Mouse (Mus musculus): ENCODE measurements around the gene Atg9a. TPM values are rescaled to one million over a fixed set of nuclear protein-coding genes. Genes with fewer than 3 reads are reported as not detected.
"Not testable (repeated sequence)": the region's sequence is repeated elsewhere in the genome, so short reads cannot be mapped to it uniquely, and the experiment has no call there.

The Atg9a gene
- total RNA-seq (2014; rRNA removed; ENCODE audit: low replicate concordance) (64.2 and 99.6 TPM in 2 replicates), polyA plus RNA-seq (2015; fragmentation: Nextera tagmentation; extraction: Ambion mirVana) (28.5 and 29.6 TPM in 2 replicates)

DNA sequence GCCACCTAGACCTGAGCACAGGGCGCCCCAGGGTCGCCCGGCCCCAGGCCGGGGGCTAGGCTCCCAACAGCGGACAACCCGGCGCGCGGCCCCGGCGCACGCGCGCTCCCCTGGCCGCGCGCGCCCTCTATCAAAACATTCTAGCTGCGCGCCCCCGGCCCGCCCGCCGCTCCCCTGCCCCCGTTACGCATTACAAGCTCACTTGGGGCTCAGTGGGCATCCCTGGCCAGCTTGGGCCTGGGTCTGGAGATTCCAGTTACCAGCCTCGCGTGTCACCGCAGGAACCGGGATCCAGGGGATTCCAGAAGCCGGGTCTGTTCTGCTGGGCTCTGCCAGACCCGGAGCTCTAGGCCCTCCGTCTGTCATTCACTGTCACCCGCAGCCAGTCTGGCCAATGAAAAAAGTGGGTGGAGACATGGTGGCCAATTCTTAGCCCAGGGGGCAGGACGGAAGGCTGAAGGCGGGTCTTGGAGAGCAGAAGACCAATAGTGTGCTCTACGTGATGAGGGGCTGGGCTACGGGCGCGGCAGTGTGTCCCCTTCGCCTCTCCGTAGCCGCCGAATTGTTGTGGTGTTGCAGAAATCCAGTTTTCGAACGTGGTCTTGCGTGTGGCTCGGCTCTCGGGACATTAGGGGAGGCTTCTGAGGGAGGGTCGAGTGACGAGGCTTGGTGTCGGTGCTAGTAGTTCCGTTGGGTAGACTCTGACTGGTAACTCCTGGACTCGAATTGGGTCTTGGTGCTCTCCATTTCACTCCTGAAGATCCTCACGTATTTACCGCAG is at the start of gene Atg9a, which contains the start of gene Ankzf1:
Gene Atg9a (minus strand): TSS at position 575 of the 781 bp plus-strand sequence.
Gene Ankzf1 (plus strand): TSS at position 530 of the 781 bp plus-strand sequence.
- H3K9ac ChIP-seq (replicated peaks; ENCODE audit: low read depth, low read length): peak within 1 kb of the TSS; percentile 89
- DNase-seq (ENCODE audit: low spot score) (peak; percentile 99), ATAC-seq (ENCODE audit: insufficient read depth, low read depth) (peak; percentile 99)
- no peaks in the 10 kb centered on the region for H3K27me3 ChIP-seq (ENCODE audit: control insufficient read depth, insufficient read depth, low read length)
- TF ChIP-seq CTCF (IDR thresholded peaks at IDR 0.05; ENCODE audit: low read depth) (no peak; the same call in 1 of the 2 replicates), EP300 (IDR thresholded peaks at IDR 0.05; ENCODE audit: low read depth) (0 out of 2 replicates have a peak, but pooled peaks have one; percentile 24)
- under 1% methylated on average over 56 of the region's 56 CpGs for WGBS
- peak within 1 kb of the TSS; percentile 85 for H3K4me3 ChIP-seq (ENCODE audit: low read depth, low read length)
- no peaks in the 10 kb centered on the region for H3K9me3 ChIP-seq (replicated peaks; ENCODE audit: control insufficient read depth, low read length)
- peak within 1 kb of the TSS; percentile 99 for H3K4me2 ChIP-seq (ENCODE audit: low read depth, low read length)
- peaks cover 33% of the 10 kb centered on the region for H3K36me3 ChIP-seq (replicated peaks; ENCODE audit: control insufficient read depth, insufficient read depth, low read length)
- H3K27ac ChIP-seq (ENCODE audit: low read depth): peak within 1 kb of the TSS; percentile 94
- peaks cover 18% of the 10 kb centered on the region for H3K4me1 ChIP-seq (ENCODE audit: control insufficient read depth, insufficient read depth)

DNA sequence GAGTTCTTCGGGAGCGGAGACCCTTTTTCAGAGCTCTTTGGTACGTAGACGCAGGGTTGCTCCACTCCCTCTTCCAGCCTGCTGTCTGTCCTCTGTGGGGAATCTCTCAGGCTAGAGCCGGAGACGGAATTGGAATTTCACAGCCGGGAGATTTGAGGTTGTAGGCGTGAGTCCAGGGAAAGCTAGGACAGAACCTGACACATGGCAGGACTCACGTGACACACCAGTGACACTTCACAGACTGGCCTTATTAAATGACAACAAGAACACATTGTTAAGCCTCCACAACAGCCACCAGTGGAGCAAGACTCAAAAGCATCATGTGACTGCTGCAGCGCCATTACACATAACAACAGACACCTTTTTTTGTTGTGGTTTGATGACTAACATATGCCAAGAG is 47.6 kb upstream of the Atg9a start:
- 55% methylated on average over 10 of the region's 10 CpGs for WGBS
- Histone ChIP-seq H3K9ac (replicated peaks; ENCODE audit: low read depth, low read length) (no peak overlapping the region), H3K9me3 (replicated peaks; ENCODE audit: control insufficient read depth, low read length) (no peaks in the 10 kb centered on the region), H3K4me2 (ENCODE audit: low read depth, low read length) (no peak overlapping the region), H3K4me3 (ENCODE audit: low read depth, low read length) (no peak overlapping the region), H3K36me3 (replicated peaks; ENCODE audit: control insufficient read depth, insufficient read depth, low read length) (peaks cover 47% of the 10 kb centered on the region), H3K27ac (ENCODE audit: low read depth) (peak overlapping the region; percentile 13), H3K27me3 (ENCODE audit: control insufficient read depth, insufficient read depth, low read length) (no peaks in the 10 kb centered on the region), H3K4me1 (ENCODE audit: control insufficient read depth, insufficient read depth) (no peaks in the 10 kb centered on the region; the same call in 1 of the 2 replicates)
- TF ChIP-seq EP300 (IDR thresholded peaks at IDR 0.05; ENCODE audit: low read depth) (no peak), CTCF (IDR thresholded peaks at IDR 0.05; ENCODE audit: low read depth) (no peak)
- 0 out of 2 replicates have a peak, but pooled peaks have one; percentile 4 for ATAC-seq (ENCODE audit: insufficient read depth, low read depth)
- peak; percentile 37 for DNase-seq (ENCODE audit: low spot score)

DNA sequence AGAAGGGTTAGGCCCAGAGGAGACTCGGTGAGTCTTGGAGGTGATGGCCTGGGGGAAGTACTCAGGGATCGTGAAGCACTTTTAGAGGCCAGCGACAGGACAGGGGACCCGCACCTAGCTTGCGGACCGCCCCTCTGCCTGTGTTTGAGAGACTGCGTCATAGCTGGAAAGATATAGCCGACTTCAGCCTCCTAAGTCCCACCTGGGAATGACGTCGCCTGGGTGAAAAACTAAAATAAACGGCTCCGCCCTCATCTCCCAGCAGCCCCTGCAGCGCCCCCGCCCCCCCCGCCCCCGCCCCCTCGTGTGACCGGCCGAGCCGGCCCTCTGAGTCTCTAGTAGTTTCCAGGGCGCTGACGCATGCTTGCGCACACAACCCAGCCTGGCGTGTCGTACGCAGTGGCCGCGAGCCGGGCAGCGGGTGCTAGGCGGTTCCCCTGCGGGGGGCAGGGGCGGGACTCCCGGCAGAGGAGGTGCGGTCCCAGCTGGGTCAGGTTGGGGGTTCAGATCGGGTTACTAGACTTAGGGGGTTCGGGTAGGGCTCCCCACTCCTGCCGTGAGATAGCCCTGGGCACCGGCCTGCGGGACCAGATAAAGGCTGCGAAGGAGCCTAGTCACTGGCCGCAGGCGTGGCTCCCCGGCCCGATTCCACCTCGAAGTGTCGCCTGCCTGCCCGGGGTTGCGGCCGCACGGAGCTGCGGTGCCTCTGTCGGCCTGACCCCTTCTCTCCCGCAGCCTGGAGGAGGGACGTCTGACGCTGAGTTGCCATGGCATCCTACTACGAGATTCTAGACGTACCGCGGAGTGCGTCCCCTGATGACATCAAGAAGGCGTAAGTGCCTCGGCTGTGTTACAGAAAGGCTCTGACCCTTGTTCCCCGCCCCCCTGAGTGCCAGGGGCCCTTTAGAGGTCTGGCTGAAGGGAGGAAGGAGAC is 44.4 kb upstream of the Atg9a start, which contains the start of gene Dnajb2:
Gene Dnajb2 (plus strand): TSS at position 290 of the 934 bp plus-strand sequence.
- Histone ChIP-seq H3K4me2 (ENCODE audit: low read depth, low read length) (peak within 1 kb of the TSS; percentile 93), H3K9ac (replicated peaks; ENCODE audit: low read depth, low read length) (peak within 1 kb of the TSS; percentile 79), H3K4me1 (ENCODE audit: control insufficient read depth, insufficient read depth) (no peaks in the 10 kb centered on the region; the same call in 1 of the 2 replicates), H3K9me3 (replicated peaks; ENCODE audit: control insufficient read depth, low read length) (no peaks in the 10 kb centered on the region), H3K27me3 (ENCODE audit: control insufficient read depth, insufficient read depth, low read length) (no peaks in the 10 kb centered on the region), H3K4me3 (ENCODE audit: low read depth, low read length) (peak within 1 kb of the TSS; percentile 72), H3K27ac (ENCODE audit: low read depth) (peak within 1 kb of the TSS; percentile 94), H3K36me3 (replicated peaks; ENCODE audit: control insufficient read depth, insufficient read depth, low read length) (peaks cover 21% of the 10 kb centered on the region)
- peak; percentile 88 for DNase-seq (ENCODE audit: low spot score)
- ATAC-seq (ENCODE audit: insufficient read depth, low read depth): peak; percentile 92
- no peak for TF ChIP-seq EP300 (IDR thresholded peaks at IDR 0.05; ENCODE audit: low read depth)
- no peak for TF ChIP-seq CTCF (IDR thresholded peaks at IDR 0.05; ENCODE audit: low read depth)
- under 1% methylated on average over 63 of the region's 64 CpGs for WGBS

DNA sequence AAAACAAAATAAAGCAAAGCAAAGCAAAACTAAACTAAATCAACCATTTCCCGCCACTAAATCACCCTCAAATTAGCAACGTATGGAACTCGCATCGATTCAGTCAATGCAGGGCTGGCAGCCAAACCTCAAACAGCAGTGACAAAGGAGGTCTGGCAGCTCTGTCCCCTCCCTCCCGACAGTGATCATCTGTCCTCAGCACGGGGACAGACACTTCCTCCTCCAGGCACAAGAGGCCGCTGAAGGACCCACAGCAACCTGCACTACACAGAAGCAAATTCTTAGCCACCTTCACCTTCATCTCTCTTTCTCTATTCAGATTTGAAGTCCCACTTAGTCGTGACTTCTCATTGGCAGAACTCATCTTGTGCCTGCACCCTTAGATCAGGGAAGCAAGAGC is 42.6 kb upstream of the Atg9a start:
- WGBS: under 1% methylated on average over 8 of the region's 8 CpGs
- Histone ChIP-seq H3K9me3 (replicated peaks; ENCODE audit: control insufficient read depth, low read length) (no peaks in the 10 kb centered on the region), H3K4me2 (ENCODE audit: low read depth, low read length) (no peak overlapping the region), H3K9ac (replicated peaks; ENCODE audit: low read depth, low read length) (no peak overlapping the region), H3K4me3 (ENCODE audit: low read depth, low read length) (no peak overlapping the region), H3K36me3 (replicated peaks; ENCODE audit: control insufficient read depth, insufficient read depth, low read length) (peaks cover 6% of the 10 kb centered on the region), H3K27me3 (ENCODE audit: control insufficient read depth, insufficient read depth, low read length) (no peaks in the 10 kb centered on the region), H3K27ac (ENCODE audit: low read depth) (no peak overlapping the region), H3K4me1 (ENCODE audit: control insufficient read depth, insufficient read depth) (no peaks in the 10 kb centered on the region; the same call in 1 of the 2 replicates)
- no peak for TF ChIP-seq EP300 (IDR thresholded peaks at IDR 0.05; ENCODE audit: low read depth)
- TF ChIP-seq CTCF (IDR thresholded peaks at IDR 0.05; ENCODE audit: low read depth): peak; percentile 79
- ATAC-seq (ENCODE audit: insufficient read depth, low read depth): peak; percentile 53
- peak; percentile 88 for DNase-seq (ENCODE audit: low spot score)

DNA sequence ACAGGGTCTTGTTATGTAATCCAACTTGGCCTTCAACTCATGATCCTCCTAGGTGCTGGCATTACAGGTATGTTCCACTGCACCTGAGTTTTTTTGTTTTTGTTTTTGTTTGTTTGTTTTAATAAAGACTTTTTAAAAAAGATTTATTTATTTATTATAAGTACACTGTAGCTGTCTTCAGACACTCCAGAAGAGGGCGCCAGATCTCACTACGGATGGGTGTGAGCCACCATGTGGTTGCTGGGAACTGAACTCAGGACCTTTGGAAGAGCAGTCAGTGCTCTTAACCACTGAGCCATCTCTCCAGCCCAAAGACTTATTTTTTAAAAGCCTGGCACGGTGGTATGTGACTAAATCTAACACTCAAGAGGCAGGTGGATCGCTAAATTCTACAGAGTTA is 40.5 kb upstream of the Atg9a start:
- not testable (repeated sequence) for H3K9me3 ChIP-seq (replicated peaks; ENCODE audit: control insufficient read depth, low read length); ATAC-seq (ENCODE audit: insufficient read depth, low read depth); DNase-seq (ENCODE audit: low spot score); H3K27me3 ChIP-seq (ENCODE audit: control insufficient read depth, insufficient read depth, low read length); H3K27ac ChIP-seq (ENCODE audit: low read depth); H3K4me1 ChIP-seq (ENCODE audit: control insufficient read depth, insufficient read depth); H3K4me3 ChIP-seq (ENCODE audit: low read depth, low read length); H3K9ac ChIP-seq (replicated peaks; ENCODE audit: low read depth, low read length); H3K36me3 ChIP-seq (replicated peaks; ENCODE audit: control insufficient read depth, insufficient read depth, low read length); H3K4me2 ChIP-seq (ENCODE audit: low read depth, low read length)
- 66% methylated on average over 4 of the region's 4 CpGs for WGBS
